Comparison of ENCODE assay signal across 12 mouse cellular contexts in the genomic region with DNA sequence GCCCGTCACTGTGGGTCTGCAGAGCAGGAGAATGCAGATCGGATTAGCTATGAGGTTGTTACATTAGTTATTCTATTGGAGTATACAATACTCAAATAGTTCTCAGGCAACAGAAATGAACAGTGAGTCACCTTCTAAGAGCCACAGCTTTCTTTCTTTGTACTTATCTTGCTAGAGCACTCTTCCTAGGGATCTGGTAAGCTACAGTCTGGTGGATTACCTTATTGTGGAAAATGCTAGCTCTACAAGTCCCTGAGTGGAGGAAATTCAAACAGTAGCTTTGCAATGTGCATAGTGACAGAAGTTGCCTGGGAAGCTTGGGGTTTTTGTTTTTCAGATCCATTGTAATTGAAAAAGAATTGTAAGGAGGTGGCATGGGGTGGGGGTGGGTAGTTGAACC. TPM values are rescaled to one million over a fixed set of nuclear protein-coding genes. Genes with fewer than 3 reads are reported as not detected.
DNase-seq lines count a peak whose midpoint lies in the region; ATAC-seq and TF ChIP-seq lines count a peak whose summit lies in the region.
"Had no signal": no experiment of that assay in that cellular context is flagged by ENCODE, and none has a peak within 500 bp of the region (broad histone marks: within the 10 kb centered on the region; RNA-seq: fewer than 3 reads in every experiment).

No protein-coding gene starts in this region.

- TF ChIP-seq EP300 in stomach, postnatal 0 days (optimal IDR thresholded peaks at IDR 0.05), result no peak

- no peak overlapping the region for H3K9ac ChIP-seq in stomach, postnatal 0 days (ENCODE audit: low read length)

- DNase-seq in heart, adult 11 months, result peak; percentile 30
- no peak for DNase-seq in heart, postnatal 14 days
- peak; percentile 39 for DNase-seq in retina, embryonic 14.5 days (ENCODE audit: low spot score)
- no peak for DNase-seq in retina, postnatal 1 day
- no peak for DNase-seq in limb, embryonic 10.5 days (ENCODE audit: low spot score)
- no peak for DNase-seq in stomach, postnatal 0 days (ENCODE audit: low spot score)
- DNase-seq in heart, embryonic 10.5 days (ENCODE audit: low spot score), result no peak
- no peak for DNase-seq in right cerebral cortex, postnatal 14 days
- DNase-seq: cerebellum, postnatal 36 days; gastrocnemius, postnatal 36 days; kidney, postnatal 25 days had no signal

- 0 out of 2 replicates have a peak, but pooled peaks cover 6% of the 10 kb centered on the region for H3K4me1 ChIP-seq in limb, embryonic 10.5 days
- no peaks in the 10 kb centered on the region for H3K4me1 ChIP-seq in stomach, postnatal 0 days (replicated peaks; ENCODE audit: control insufficient read depth, insufficient read depth)
- peaks cover 5% of the 10 kb centered on the region; the same call in 1 of the 2 replicates for H3K4me1 ChIP-seq in heart, embryonic 10.5 days

- H3K4me3 ChIP-seq in limb, embryonic 10.5 days, result no peak overlapping the region
- no peak overlapping the region for H3K4me3 ChIP-seq in stomach, postnatal 0 days (ENCODE audit: low read depth, low read length)
- H3K4me3 ChIP-seq in heart, embryonic 10.5 days, result no peak overlapping the region

- H3K9me3 ChIP-seq in limb, embryonic 10.5 days (replicated peaks), result no peaks in the 10 kb centered on the region
- H3K9me3 ChIP-seq in stomach, postnatal 0 days (ENCODE audit: control insufficient read depth, low read length), result no peaks in the 10 kb centered on the region
- H3K9me3 ChIP-seq in heart, embryonic 10.5 days, result no peaks in the 10 kb centered on the region

- ATAC-seq in stomach, postnatal 0 days (ENCODE audit: low FRiP score, low TSS enrichment), result peak; percentile 35; the same call in 1 of the 2 replicates

- WGBS in limb, embryonic 10.5 days, result 89% methylated on average over 2 of the region's 2 CpGs
- 49% methylated on average over 2 of the region's 2 CpGs for WGBS in stomach, postnatal 0 days
- WGBS in heart, embryonic 10.5 days, result 75% methylated on average over 2 of the region's 2 CpGs

- H3K4me2 ChIP-seq in stomach, postnatal 0 days (replicated peaks; ENCODE audit: low read depth), result peak overlapping the region; percentile 12; the same call in 1 of the 2 replicates

- no peak for TF ChIP-seq CTCF in stomach, postnatal 0 days (IDR thresholded peaks at IDR 0.05; ENCODE audit: low read depth)

- no peaks in the 10 kb centered on the region for H3K36me3 ChIP-seq in limb, embryonic 10.5 days
- no peaks in the 10 kb centered on the region for H3K36me3 ChIP-seq in stomach, postnatal 0 days (ENCODE audit: control insufficient read depth, insufficient read depth, low read length)
- H3K36me3 ChIP-seq in heart, embryonic 10.5 days, result no peaks in the 10 kb centered on the region

- H3K27me3 ChIP-seq in limb, embryonic 10.5 days (ENCODE audit: low read depth, poor library complexity, severe bottlenecking), result no peaks in the 10 kb centered on the region
- H3K27me3 ChIP-seq in stomach, postnatal 0 days (ENCODE audit: control insufficient read depth, insufficient read depth, low read length), result no peaks in the 10 kb centered on the region
- no peaks in the 10 kb centered on the region for H3K27me3 ChIP-seq in heart, embryonic 10.5 days (ENCODE audit: insufficient read depth, poor library complexity, severe bottlenecking)

- H3K27ac ChIP-seq in limb, embryonic 10.5 days, result peak overlapping the region; percentile 61; the same call in 1 of the 2 replicates
- peak overlapping the region; percentile 59 for H3K27ac ChIP-seq in stomach, postnatal 0 days (replicated peaks)
- H3K27ac ChIP-seq in heart, embryonic 10.5 days, result no peak overlapping the region

- intact Hi-C loops in heart, postnatal 14 days (cut with DNase I), result no loop called here

RNA-seq across cellular contexts. Expression of a gene that starts 52.5 kb away (rescaled TPM):
- total RNA-seq in heart, postnatal 14 days (2021), result under 1 TPM in 1 of 2 experiments, not detected in 1; 0.17 TPM
- 0.35 TPM in 1 of 2 replicates, not detected in the other for polyA plus RNA-seq in limb, embryonic 10.5 days (2016; fragmentation: Nextera tagmentation; extraction: Ambion mirVana)
- polyA plus RNA-seq in stomach, postnatal 0 days (2015; fragmentation: Nextera tagmentation; extraction: Ambion mirVana), result 0.16 and 0.18 TPM in 2 replicates
- polyA plus RNA-seq in heart, embryonic 10.5 days (2016; fragmentation: Nextera tagmentation; extraction: Ambion mirVana), result not detected in 2 replicates
- total RNA-seq: gastrocnemius, postnatal 36 days had no signal
- polyA plus RNA-seq: C2C12 had no signal

RNA-seq across cellular contexts. Expression of a gene that starts 59.0 kb away (rescaled TPM):
- total RNA-seq in heart, postnatal 14 days (2021), result 1 to 10 TPM; 2.7 to 3.4 TPM
- polyA plus RNA-seq in limb, embryonic 10.5 days (2016; fragmentation: Nextera tagmentation; extraction: Ambion mirVana), result not detected in 2 replicates
- 3.6 and 3.8 TPM in 2 replicates for polyA plus RNA-seq in stomach, postnatal 0 days (2015; fragmentation: Nextera tagmentation; extraction: Ambion mirVana)
- polyA plus RNA-seq in heart, embryonic 10.5 days (2016; fragmentation: Nextera tagmentation; extraction: Ambion mirVana), result not detected in 2 replicates
- polyA plus RNA-seq: C2C12 had no signal

Comparison
In these comparisons a context has a peak if more than half of its experiments do, and no peak if none do; other contexts are left out.
1. DNase-seq: peak in heart, adult 11 months (single experiment) and retina, embryonic 14.5 days (single experiment); none in heart, postnatal 14 days (0 of 2), retina, postnatal 1 day (single experiment), limb, embryonic 10.5 days (single experiment), stomach, postnatal 0 days (single experiment), heart, embryonic 10.5 days (single experiment) and right cerebral cortex, postnatal 14 days (single experiment).